Mouse (Mus musculus): Measurements from ENCODE around the gene Vegfa. TPM values are rescaled to one million over a fixed set of nuclear protein-coding genes. Genes with fewer than 3 reads are reported as not detected.
"Not testable (repeated sequence)": the region's sequence is repeated elsewhere in the genome, so short reads cannot be mapped to it uniquely, and the experiment has no call there.

The Vegfa gene
- total RNA-seq, 1 experiment from 2014 or later: 429 TPM

GRCm38 (mm10) chr17:45996921-45997444 lies 35.2 kb downstream of the Vegfa start:
- DNase-seq: no peak

GRCm38 (mm10) chr17:45994281-45994817 lies 37.8 kb downstream of the Vegfa start:
- DNase-seq: peak; percentile 27

- no peak for DNase-seq
Observed at GRCm38 (mm10) chr17:45986915-45987314, 45.3 kb downstream of the Vegfa start.

GRCm38 (mm10) chr17:45986374-45986773 lies 45.8 kb downstream of the Vegfa start:
- DNase-seq: no peak

GRCm38 (mm10) chr17:45983185-45983584 lies 49.0 kb downstream of the Vegfa start:
- not testable (repeated sequence) for DNase-seq

GRCm38 (mm10) chr17:45981841-45982240 lies 50.3 kb downstream of the Vegfa start:
- DNase-seq: no peak

GRCm38 (mm10) chr17:45979025-45979805 lies 53.0 kb downstream of the Vegfa start:
- no peak for DNase-seq

GRCm38 (mm10) chr17:45974461-45974860 lies 57.7 kb downstream of the Vegfa start:
- DNase-seq: no peak

GRCm38 (mm10) chr17:45973214-45973613 lies 59.0 kb downstream of the Vegfa start:
- DNase-seq: no peak

GRCm38 (mm10) chr17:45972405-45972804 lies 59.8 kb downstream of the Vegfa start:
- DNase-seq: no peak

- no peak for DNase-seq
Observed at GRCm38 (mm10) chr17:45971800-45972199, 60.4 kb downstream of the Vegfa start.

GRCm38 (mm10) chr17:45970741-45971550 lies 61.2 kb downstream of the Vegfa start:
- DNase-seq: no peak

- DNase-seq: no peak
Observed at GRCm38 (mm10) chr17:45969596-45969995, 62.6 kb downstream of the Vegfa start.

GRCm38 (mm10) chr17:45968341-45968740 lies 63.8 kb downstream of the Vegfa start:
- DNase-seq: no peak

Other genes with a start within 250 kb of the Vegfa start
- 107 and 108 TPM in 2 replicates for gene Mrps18a, start 78.6 kb upstream of the Vegfa start, total RNA-seq (2021)
- gene Rsph9, start 111.8 kb upstream of the Vegfa start, total RNA-seq (2021): 4.4 and 7.6 TPM in 2 replicates
- 18.3 and 20.6 TPM in 2 replicates for gene Mad2l1bp, start 121.2 kb upstream of the Vegfa start, total RNA-seq (2021)
- 101 and 112 TPM in 2 replicates for gene Gtpbp2, start 128.7 kb upstream of the Vegfa start, total RNA-seq (2021)
- gene Polh, start 170.3 kb upstream of the Vegfa start, total RNA-seq (2021): 43.2 and 44.9 TPM in 2 replicates
- 83.4 and 92.1 TPM in 2 replicates for gene Xpo5, start 170.4 kb upstream of the Vegfa start, total RNA-seq (2021)
- 96.4 and 123 TPM in 2 replicates for gene Polr1c, start 215.7 kb upstream of the Vegfa start, total RNA-seq (2021)
- gene Yipf3, start 215.7 kb upstream of the Vegfa start, total RNA-seq (2021): 169 and 208 TPM in 2 replicates
- 5.3 and 6.6 TPM in 2 replicates for gene Lrrc73, start 221.2 kb upstream of the Vegfa start, total RNA-seq (2021)

Measured in adrenal gland, postnatal 25 days (tissue).